Mouse (Mus musculus) frontal cortex, adult 2 months (tissue): ENCODE measurements around the gene Nfkbie. TPM values are rescaled to one million over a fixed set of nuclear protein-coding genes. Genes with fewer than 3 reads are reported as not detected.

ENCODE experiments used
- DNase-seq, 2 experiments: peaks; one replicate each; pipeline ENCODE4 v3.0.0; 2022; ENCODE audit warnings: low spot score in 1 of 2; ENCODE audit errors: extremely low spot score in 1 of 2
- polyA plus RNA-seq: library from polyadenylated mRNA; depleted of rRNA; stranded (reverse); fragments of >200 nt; gene quantifications from 2 replicates; pipeline ENCODE4 v1.2.3, GENCODE M21; 2012

Nfkbie gene
- polyA plus RNA-seq, 1 experiment = 1.8 TPM

GRCm38 (mm10) chr17:45557998-45558862 is 2.7 kb downstream of the Nfkbie start:
- DNase-seq = no peak

DNA sequence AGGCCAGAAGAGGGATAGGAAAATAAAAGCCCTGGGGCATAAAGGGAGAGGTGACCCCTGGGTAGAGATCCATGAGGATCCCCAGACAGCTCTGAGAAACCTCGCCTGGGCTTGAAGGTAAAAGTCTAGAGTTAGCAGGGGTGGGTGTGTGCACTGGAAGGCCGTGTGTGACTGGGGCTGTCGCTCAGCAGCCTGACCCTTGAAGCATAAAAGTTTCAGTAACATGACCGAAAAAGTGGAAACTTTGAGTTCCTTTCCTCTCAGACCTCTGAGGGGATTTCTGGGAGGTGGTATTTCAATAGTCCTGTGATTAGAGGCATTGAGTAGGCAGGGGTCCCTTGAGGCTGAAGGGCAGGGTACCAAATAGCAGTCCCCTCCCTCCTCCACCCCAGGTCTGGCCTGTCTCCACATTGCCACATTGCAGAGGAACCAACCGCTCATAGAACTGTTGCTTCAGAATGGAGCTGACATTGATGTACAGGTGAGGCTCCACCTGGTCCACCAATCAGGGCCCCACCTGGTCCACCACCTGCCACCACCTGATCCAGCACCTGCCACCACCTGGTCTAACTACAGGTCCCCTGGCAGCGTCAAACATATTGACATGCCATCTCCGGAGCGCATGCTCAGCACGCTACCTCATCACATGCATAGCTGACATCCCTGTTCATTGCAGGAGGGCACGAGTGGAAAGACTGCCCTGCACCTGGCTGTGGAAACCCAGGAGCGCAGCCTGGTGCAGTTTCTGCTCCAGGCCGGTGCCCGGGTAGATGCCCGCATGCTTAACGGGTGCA is 4.4 kb downstream of the Nfkbie start:
- DNase-seq = no peak

DNA sequence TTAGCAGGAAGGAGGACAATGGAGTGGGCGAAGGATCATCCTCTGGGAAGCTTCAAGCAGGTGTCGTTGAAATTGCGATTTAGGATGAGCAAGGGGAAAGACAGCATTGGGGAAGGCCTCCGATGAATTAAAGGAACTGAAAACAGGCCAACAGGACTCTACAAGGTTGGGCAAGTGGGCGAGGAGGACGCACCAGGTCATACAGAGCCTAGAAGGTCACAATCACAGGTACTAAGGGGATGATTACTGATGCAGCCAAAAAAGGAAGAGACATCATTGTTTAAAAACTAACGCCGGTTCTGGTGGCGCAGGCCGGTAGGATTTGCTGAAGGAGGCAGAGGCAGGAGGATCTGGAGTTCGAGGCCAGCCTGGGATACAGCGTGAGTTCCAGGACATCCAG is 7.7 kb downstream of the Nfkbie start:
- DNase-seq = no peak

DNA sequence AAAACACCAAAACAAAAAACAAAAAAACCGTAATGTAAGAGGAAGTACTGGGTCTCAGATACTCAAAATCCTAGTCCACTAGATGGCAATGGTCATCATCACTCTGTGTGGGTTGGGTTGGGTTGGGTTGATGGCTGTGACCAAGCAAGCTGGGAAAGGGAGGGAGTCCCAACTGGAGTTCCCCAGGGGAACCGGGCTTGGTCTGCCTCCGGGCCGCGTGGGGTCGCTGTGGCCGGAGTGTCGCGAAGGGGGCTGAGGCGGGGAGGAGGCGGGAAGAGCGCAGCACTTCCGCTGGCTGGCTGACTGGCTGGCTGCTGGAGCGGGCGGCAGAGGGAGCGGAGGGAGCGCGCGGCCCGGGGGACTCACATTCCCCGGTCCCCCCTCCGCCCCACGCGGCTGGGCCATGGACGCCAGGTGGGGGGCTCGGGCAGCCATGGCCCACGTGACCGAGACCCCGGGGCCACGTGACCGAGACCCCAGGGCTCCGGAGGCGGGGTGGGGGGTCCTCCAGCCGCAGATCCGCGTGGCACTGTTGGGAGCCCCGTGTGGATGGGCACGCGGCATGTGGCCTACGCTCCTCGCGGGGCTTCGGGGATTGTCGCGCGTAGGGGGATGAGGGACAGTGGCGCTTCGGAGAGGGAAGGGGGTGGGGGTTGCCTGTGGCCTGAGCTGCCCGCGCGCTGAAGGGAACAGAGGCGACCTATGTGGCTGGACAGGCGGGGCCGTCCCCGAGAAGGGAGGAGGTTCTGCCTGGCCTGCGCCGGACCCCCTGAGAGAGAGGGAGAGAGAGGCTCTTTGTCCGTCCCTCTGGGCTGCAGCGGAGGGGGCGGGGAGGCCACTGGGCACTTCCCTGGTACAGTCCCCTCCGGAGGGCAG is 8.4 kb downstream of the Nfkbie start, which contains the start of gene Slc35b2:
Slc35b2 (plus strand) TSS at position 220 of the 876 bp plus-strand sequence.
- peak; percentile 78 to 93 for DNase-seq

- no peak for DNase-seq
Observed at GRCm38 (mm10) chr17:45564531-45565084, 9.1 kb downstream of the Nfkbie start.

GRCm38 (mm10) chr17:45565103-45565502 is 9.6 kb downstream of the Nfkbie start:
- no peak for DNase-seq

DNA sequence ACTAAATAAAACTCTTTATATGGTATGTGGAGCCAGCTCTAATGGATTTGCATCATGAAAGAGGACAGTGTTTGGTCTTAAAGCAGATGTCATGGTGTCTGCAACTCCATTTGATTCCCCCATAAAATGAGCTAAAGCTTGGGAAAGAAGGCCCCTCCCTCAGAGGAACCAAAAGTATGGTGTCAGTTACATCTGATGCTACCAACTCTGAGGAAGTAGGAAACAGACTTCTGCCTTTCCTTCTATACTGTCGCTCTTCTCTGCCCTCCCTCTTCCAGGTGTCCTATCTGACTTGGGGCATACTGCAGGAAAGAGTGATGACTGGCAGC is 10.5 kb downstream of the Nfkbie start:
- DNase-seq = no peak

DNA sequence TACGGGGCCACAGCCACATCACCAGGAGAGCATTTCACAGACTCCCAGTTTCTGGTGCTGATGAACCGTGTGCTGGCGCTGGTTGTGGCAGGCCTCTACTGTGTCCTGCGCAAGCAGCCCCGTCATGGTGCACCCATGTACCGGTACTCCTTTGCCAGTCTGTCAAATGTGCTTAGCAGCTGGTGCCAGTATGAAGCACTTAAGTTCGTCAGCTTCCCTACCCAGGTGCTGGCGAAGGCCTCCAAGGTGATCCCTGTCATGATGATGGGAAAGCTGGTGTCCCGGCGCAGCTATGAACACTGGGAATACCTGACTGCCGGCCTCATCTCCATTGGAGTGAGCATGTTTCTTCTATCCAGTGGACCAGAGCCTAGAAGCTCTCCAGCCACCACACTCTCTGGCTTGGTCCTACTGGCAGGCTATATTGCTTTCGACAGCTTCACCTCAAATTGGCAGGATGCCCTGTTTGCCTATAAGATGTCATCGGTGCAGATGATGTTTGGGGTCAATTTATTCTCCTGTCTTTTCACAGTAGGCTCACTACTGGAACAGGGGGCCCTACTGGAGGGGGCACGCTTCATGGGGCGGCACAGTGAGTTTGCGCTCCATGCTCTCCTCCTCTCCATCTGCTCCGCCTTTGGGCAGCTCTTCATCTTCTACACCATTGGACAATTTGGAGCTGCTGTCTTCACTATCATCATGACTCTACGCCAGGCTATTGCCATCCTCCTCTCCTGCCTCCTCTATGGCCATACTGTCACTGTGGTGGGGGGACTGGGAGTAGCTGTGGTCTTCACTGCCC is 11.1 kb downstream of the Nfkbie start:
- no peak for DNase-seq

GRCm38 (mm10) chr17:45567162-45567601 is 11.7 kb downstream of the Nfkbie start:
- DNase-seq = no peak

- no peak for DNase-seq
Observed at GRCm38 (mm10) chr17:45568990-45569389, 13.5 kb downstream of the Nfkbie start.

DNA sequence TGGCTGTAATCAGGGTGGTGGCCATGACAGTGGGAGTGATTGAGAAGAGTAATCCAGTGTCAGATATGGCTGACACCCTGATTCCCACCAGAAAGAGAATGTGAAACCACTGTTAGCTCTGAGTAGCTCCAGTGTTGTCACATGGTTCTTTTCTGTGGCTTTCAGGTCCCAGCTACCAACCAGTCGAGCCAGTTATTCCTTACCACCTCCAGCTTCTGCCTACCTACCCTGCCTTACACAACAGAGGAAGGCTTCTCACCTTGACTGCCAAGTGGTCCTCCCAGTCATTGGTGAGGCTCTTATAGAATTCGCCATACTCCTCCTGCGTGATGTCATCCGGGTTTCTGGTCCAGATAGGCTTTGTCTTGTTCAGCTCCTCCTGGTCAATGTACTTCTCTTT is 14.5 kb downstream of the Nfkbie start:
- DNase-seq = no peak

- DNase-seq = peak in 1 of 2 experiments; percentile 74
Observed at GRCm38 (mm10) chr17:45572103-45573086, 16.9 kb downstream of the Nfkbie start.

DNA sequence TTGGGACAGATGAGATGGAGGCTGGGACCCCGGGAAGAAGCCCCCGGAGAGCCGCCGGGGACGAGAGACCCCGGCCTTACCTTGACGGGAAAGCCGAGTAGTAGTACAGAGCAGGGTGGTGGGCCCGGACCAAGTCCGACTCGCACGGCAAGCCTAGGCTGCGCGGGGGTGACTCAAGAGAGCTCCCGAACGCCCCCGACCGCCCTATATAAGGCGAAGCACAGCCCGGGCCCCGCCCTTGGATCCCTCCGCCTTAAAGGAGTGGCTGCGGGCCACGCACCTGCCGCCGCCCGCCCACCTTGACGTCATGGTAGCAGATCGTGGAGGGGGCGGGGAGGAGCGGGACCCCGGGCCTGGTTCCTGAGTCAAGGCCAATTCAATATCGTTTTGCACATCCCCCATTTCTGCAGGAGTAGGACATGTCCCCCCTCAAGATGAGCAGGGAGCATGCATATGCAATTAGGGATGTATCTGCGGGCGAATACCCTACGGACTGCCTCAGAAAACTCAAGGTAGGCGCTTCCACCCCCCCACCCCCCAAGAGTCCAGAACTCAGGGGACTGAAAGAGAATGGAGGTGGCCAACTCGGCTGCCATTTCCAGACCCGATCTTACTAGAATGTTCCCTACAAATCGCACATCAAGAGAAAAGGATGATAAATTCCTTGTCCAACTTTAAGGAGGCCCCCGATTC is 17.7 kb downstream of the Nfkbie start, which contains the start of gene Hsp90ab1:
Hsp90ab1 (minus strand) TSS at position 185 of the 693 bp plus-strand sequence.
- DNase-seq = peak; percentile 96 to 100

DNA sequence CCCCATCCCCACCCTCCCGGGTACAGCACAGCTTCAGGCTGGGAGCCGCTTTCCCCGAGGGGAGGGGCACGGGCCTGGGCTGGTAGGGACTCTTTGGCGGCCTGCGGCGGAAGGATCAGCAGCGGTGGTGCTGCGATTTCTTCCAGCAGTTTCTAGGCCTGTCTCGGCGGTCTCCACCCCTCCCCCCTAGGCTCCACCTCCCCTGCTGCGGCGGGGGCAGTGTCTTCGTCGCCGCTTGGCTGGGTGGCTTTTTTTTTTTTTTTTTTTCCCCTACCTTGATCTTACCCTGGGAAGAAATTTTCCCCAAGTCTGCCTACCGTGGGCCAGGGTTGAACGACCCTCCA is 18.2 kb downstream of the Nfkbie start:
- DNase-seq = peak; percentile 94 to 98

- DNase-seq = peak; percentile 81 to 86
Observed at GRCm38 (mm10) chr17:45574129-45574761, 18.7 kb downstream of the Nfkbie start.

- DNase-seq = no peak
Observed at GRCm38 (mm10) chr17:45575123-45575897, 19.8 kb downstream of the Nfkbie start.

- DNase-seq = no peak
Observed at GRCm38 (mm10) chr17:45578242-45578641, 22.7 kb downstream of the Nfkbie start.
